Mouse (Mus musculus) stomach, postnatal 0 days (tissue): ENCODE measurements around the gene Hcrtr1. TPM values are rescaled to one million over a fixed set of nuclear protein-coding genes. Genes with fewer than 3 reads are reported as not detected.
A peak's percentile ranks its signal among the peaks of the same experiment; 100 is the strongest.

Source experiments
- ATAC-seq: fragments of 200-750 bp; cut with Nextera tagmentation; 2 replicates; pipeline ENCODE4 v1.8.0; 2017; ENCODE audit not compliant: low FRiP score, low TSS enrichment
- DNase-seq: peaks from one replicate; pipeline ENCODE4 v3.0.0-alpha.2; 2016; ENCODE audit warnings: low spot score
- H3K27ac ChIP-seq: fragments of 300-500 bp; sonication (generic); replicated peaks from 2 replicates; pipeline ENCODE4 v1.5.1; 2014; ENCODE audit warnings: mild to moderate bottlenecking, control low read depth
- H3K27me3 ChIP-seq: fragments of 300-500 bp; sonication (generic); 2 replicates; pipeline ENCODE4 v1.6.1; 2014; ENCODE audit warnings: low read length; ENCODE audit not compliant: control insufficient read depth, insufficient read depth
- H3K36me3 ChIP-seq: fragments of 300-500 bp; sonication (generic); 2 replicates; pipeline ENCODE4 v1.6.1; 2014; ENCODE audit warnings: low read length, mixed read lengths; ENCODE audit not compliant: control insufficient read depth, insufficient read depth
- H3K4me1 ChIP-seq: fragments of 300-500 bp; sonication (generic); replicated peaks from 2 replicates; pipeline ENCODE4 v1.6.1; 2014; ENCODE audit warnings: antibody characterized with exemption; ENCODE audit not compliant: control insufficient read depth, insufficient read depth
- H3K4me2 ChIP-seq: fragments of 300-500 bp; sonication (generic); replicated peaks from 2 replicates; pipeline ENCODE4 v1.6.1; 2014; ENCODE audit warnings: low read depth, mild to moderate bottlenecking, control low read depth, moderate library complexity
- H3K4me3 ChIP-seq: fragments of 300-500 bp; sonication (generic); 2 replicates; pipeline ENCODE4 v1.5.1; 2014; ENCODE audit warnings: low read depth, low read length, control low read depth
- H3K9ac ChIP-seq: fragments of 300-500 bp; sonication (generic); 2 replicates; pipeline ENCODE4 v1.6.1; 2014; ENCODE audit warnings: mild to moderate bottlenecking, low read length, control low read depth, mixed read lengths
- H3K9me3 ChIP-seq: fragments of 300-500 bp; sonication (generic); 2 replicates; pipeline ENCODE4 v1.6.1; 2016; ENCODE audit warnings: low read length; ENCODE audit not compliant: control insufficient read depth
- CTCF ChIP-seq: IDR thresholded peaks from 2 replicates; pipeline ENCODE4 v1.5.1; 2016; ENCODE audit warnings: antibody characterized with exemption, low read depth, mild to moderate bottlenecking, moderate library complexity
- EP300 ChIP-seq: optimal IDR thresholded peaks from 2 replicates; pipeline ENCODE3; 2016; ENCODE audit warnings: antibody characterized with exemption
- WGBS: fragments of 180-500 bp; shearing (Covaris S2); extraction: QIAGEN DNeasy Blood & Tissue Kit; methylation state at CpG from one replicate; pipeline ENCODE4 v1.1.7; 2014; 5-methylcytosine and 5-hydroxymethylcytosine counted together
- polyA plus RNA-seq: library from polyadenylated mRNA; unstranded; fragments of >200 nt; fragmentation: Nextera tagmentation; extraction: Ambion mirVana; gene quantifications from 2 replicates; pipeline ENCODE4 v1.2.1, GENCODE M21; 2015

Hcrtr1 gene
- polyA plus RNA-seq, 1 experiment from 2014 or later: 0.39 TPM

GRCm38 (mm10) chr4:130110091-130110490, 29.1 kb downstream of the Hcrtr1 start:
- no peaks in the 10 kb centered on the region for H3K9me3 ChIP-seq
- no peaks in the 10 kb centered on the region; the same call in 1 of the 2 replicates for H3K36me3 ChIP-seq
- peaks cover 7% of the 10 kb centered on the region for H3K4me1 ChIP-seq
- H3K4me3 ChIP-seq: no peak overlapping the region
- TF ChIP-seq CTCF (no peak), EP300 (no peak)
- 83% methylated on average over 7 of the region's 7 CpGs for WGBS
- ATAC-seq (no peak), DNase-seq (no peak)
- H3K9ac ChIP-seq: no peak overlapping the region
- H3K27me3 ChIP-seq: no peaks in the 10 kb centered on the region
- no peak overlapping the region for H3K4me2 ChIP-seq
- H3K27ac ChIP-seq: no peak overlapping the region

DNA sequence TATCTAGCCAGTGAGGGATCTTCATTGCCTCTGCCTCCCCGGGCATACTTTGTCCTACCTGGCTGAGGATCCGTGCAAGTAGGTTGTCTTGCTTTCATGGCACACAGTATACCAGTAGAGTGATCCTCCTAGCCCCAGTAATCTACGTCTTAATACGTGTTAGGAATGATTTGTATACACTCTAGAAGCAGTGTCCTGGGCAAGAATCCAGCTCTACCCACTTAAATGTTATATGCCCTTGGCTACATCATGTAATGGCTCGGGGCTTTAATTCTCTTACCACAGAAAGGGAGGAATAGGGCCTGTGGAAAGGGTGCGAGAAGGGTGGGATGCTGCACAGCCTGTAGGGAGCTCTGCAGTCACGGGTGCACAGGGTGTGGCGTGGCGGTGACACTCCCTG, 29.5 kb downstream of the Hcrtr1 start:
- Histone ChIP-seq H3K4me3 (no peak overlapping the region), H3K27me3 (no peaks in the 10 kb centered on the region), H3K4me2 (no peak overlapping the region), H3K9me3 (no peaks in the 10 kb centered on the region), H3K27ac (0 out of 2 replicates have a peak overlapping the region, but pooled peaks have one; percentile 19), H3K36me3 (no peaks in the 10 kb centered on the region; the same call in 1 of the 2 replicates), H3K9ac (no peak overlapping the region), H3K4me1 (peaks cover 7% of the 10 kb centered on the region)
- WGBS: 71% methylated on average over 9 of the region's 9 CpGs
- TF ChIP-seq CTCF (no peak), EP300 (no peak)
- DNase-seq (peak; percentile 53), ATAC-seq (no peak)

- Histone ChIP-seq H3K4me2 (peak overlapping the region; percentile 68; the same call in 1 of the 2 replicates), H3K4me1 (peaks cover 7% of the 10 kb centered on the region), H3K36me3 (no peaks in the 10 kb centered on the region; the same call in 1 of the 2 replicates), H3K4me3 (no peak overlapping the region), H3K27me3 (no peaks in the 10 kb centered on the region), H3K27ac (peak overlapping the region; percentile 89), H3K9me3 (no peaks in the 10 kb centered on the region), H3K9ac (no peak overlapping the region)
- no peak for ATAC-seq
- DNase-seq: no peak
- WGBS: 87% methylated on average over 3 of the region's 3 CpGs
- TF ChIP-seq CTCF: no peak
Measured at GRCm38 (mm10) chr4:130108929-130109328, 30.2 kb downstream of the Hcrtr1 start.

DNA sequence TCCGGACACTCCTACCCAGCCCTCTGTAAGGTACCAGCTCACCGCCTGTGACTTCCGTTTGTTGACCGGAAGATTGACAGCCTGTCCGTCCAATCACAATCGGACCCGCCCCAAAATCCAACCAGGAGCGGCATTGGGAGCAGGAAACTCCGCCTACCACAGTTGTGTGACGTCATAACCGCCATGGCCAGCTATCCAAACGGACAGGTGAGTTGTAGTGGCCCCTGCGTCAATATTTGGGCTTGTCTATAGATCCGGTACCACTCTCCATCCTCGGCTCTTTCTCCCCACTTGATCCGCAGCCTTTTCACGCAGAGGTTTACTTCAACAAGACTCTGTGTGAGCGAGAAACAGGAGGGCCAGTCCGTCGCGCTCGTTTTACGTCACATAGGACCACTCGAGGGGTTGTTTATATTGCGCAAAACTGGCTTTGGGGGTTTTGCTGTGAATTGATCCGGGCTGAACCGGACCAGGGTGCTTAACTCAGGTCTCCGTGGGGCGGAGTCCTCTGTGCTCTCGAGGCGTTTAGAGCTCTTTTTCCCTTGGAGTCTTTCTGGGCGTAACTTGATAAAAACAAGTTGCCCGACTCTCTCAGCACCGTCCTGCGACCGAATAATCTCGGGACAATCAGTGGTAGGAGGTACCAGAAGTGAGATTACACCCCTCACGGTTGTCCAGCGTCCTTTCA, 31.6 kb downstream of the Hcrtr1 start:
- TF ChIP-seq EP300 (no peak), CTCF (no peak)
- H3K4me1 ChIP-seq: peaks cover 7% of the 10 kb centered on the region
- WGBS: under 1% methylated on average over 39 of the region's 39 CpGs

GRCm38 (mm10) chr4:130107065-130107443, 32.1 kb downstream of the Hcrtr1 start:
- peak; percentile 70 for ATAC-seq
- no peaks in the 10 kb centered on the region for H3K27me3 ChIP-seq

More for the DNA sequence above, 31.6 kb downstream of the Hcrtr1 start:
- peak; percentile 92 for ATAC-seq
- no peaks in the 10 kb centered on the region for H3K27me3 ChIP-seq
- peak overlapping the region; percentile 68 for H3K4me2 ChIP-seq
- peak overlapping the region; percentile 75 for H3K9ac ChIP-seq
- H3K36me3 ChIP-seq: no peaks in the 10 kb centered on the region
- peak overlapping the region; percentile 74 for H3K4me3 ChIP-seq
- peak overlapping the region; percentile 89 for H3K27ac ChIP-seq
- H3K9me3 ChIP-seq: no peaks in the 10 kb centered on the region
- peak; percentile 100 for DNase-seq

GRCm38 (mm10) chr4:130104584-130104983, 34.6 kb downstream of the Hcrtr1 start:
- ATAC-seq: peak; percentile 3; the same call in 1 of the 2 replicates
- Histone ChIP-seq H3K4me2 (no peak overlapping the region), H3K4me3 (no peak overlapping the region), H3K9me3 (no peaks in the 10 kb centered on the region), H3K27ac (peak overlapping the region; percentile 3; the same call in 1 of the 2 replicates), H3K27me3 (no peaks in the 10 kb centered on the region), H3K36me3 (no peaks in the 10 kb centered on the region), H3K4me1 (peaks cover 13% of the 10 kb centered on the region), H3K9ac (no peak overlapping the region)
- 34% methylated on average over 4 of the region's 4 CpGs for WGBS
- peak; percentile 40 for DNase-seq
- TF ChIP-seq CTCF: no peak
- TF ChIP-seq EP300: no peak

More at GRCm38 (mm10) chr4:130107065-130107443, 32.1 kb downstream of the Hcrtr1 start:
- Histone ChIP-seq H3K36me3 (no peaks in the 10 kb centered on the region), H3K4me2 (peak overlapping the region; percentile 68), H3K9me3 (no peaks in the 10 kb centered on the region), H3K9ac (peak overlapping the region; percentile 75; the same call in 1 of the 2 replicates), H3K27ac (peak overlapping the region; percentile 89), H3K4me3 (peak overlapping the region; percentile 74), H3K4me1 (peaks cover 7% of the 10 kb centered on the region)
- 8% methylated on average over 14 of the region's 14 CpGs for WGBS
- no peak for DNase-seq
- TF ChIP-seq EP300 (no peak), CTCF (no peak)
